Mouse (Mus musculus) small intestine, adult 2 months (tissue): ENCODE data around the gene Bpnt1. TPM values are rescaled to one million over a fixed set of nuclear protein-coding genes. Genes with fewer than 3 reads are reported as not detected.
A peak's percentile ranks its signal among the peaks of the same experiment; 100 is the strongest.

ENCODE experiments used
- H3K27ac ChIP-seq: fragments of 200-500 bp; 2 replicates; pipeline ENCODE4 v1.5.1; 2012; ENCODE audit warnings: low read depth, low read length, control low read depth, inconsistent platforms; ENCODE audit not compliant: insufficient read depth
- H3K27me3 ChIP-seq: fragments of 200-500 bp; 2 replicates; pipeline ENCODE4 v1.6.1; 2012; ENCODE audit warnings: mild to moderate bottlenecking, moderate library complexity, low read length, inconsistent platforms; ENCODE audit not compliant: control insufficient read depth, insufficient read depth
- H3K36me3 ChIP-seq: fragments of 200-500 bp; 2 replicates; pipeline ENCODE4 v1.6.1; 2012; ENCODE audit warnings: mild to moderate bottlenecking, low read length, control low read depth, inconsistent platforms; ENCODE audit not compliant: control insufficient read depth, insufficient read depth
- H3K4me1 ChIP-seq: fragments of 200-500 bp; 2 replicates; pipeline ENCODE4 v1.6.1; 2012; ENCODE audit warnings: low read length, inconsistent platforms, mixed read lengths; ENCODE audit not compliant: control insufficient read depth, insufficient read depth, insufficient read length
- H3K4me3 ChIP-seq: fragments of 200-500 bp; 2 replicates; pipeline ENCODE4 v1.5.1; 2012; ENCODE audit warnings: low read depth, mild to moderate bottlenecking, control low read depth, inconsistent platforms, low read length, moderate library complexity
- CTCF ChIP-seq: fragments of 200-500 bp; IDR thresholded peaks from 2 replicates; pipeline ENCODE4 v1.5.1; 2012; ENCODE audit warnings: low read depth, mild to moderate bottlenecking, control low read depth, inconsistent platforms, low read length, moderate library complexity, mixed read lengths; ENCODE audit not compliant: insufficient replicate concordance, insufficient read length; ENCODE audit errors: extremely low read depth
- POLR2A ChIP-seq: fragments of 200-500 bp; IDR thresholded peaks from 2 replicates; pipeline ENCODE4 v1.6.1; 2012; ENCODE audit warnings: low read depth, mild to moderate bottlenecking, control low read depth, inconsistent platforms, low read length, moderate library complexity
- WGBS: fragments of 180-500 bp; shearing (Covaris S2); methylation state at CpG from one replicate; pipeline ENCODE4 v1.1.7; 2018; 5-methylcytosine and 5-hydroxymethylcytosine counted together
- polyA plus RNA-seq: library from polyadenylated mRNA; depleted of rRNA; stranded (reverse); fragments of >200 nt; gene quantifications from 2 replicates; pipeline ENCODE4 v1.2.3, GENCODE M21; 2012

The Bpnt1 gene
- polyA plus RNA-seq, 1 experiment, result 340 TPM

GRCm38 (mm10) chr1:185292646-185293360 is 39.1 kb upstream of the Bpnt1 start:
- Histone ChIP-seq H3K4me1 (no peaks in the 10 kb centered on the region), H3K36me3 (peaks cover 44% of the 10 kb centered on the region), H3K4me3 (no peak overlapping the region), H3K27ac (no peak overlapping the region), H3K27me3 (no peaks in the 10 kb centered on the region)
- 94% methylated on average over 10 of the region's 10 CpGs for WGBS
- TF ChIP-seq CTCF, result no peak
- TF ChIP-seq POLR2A, result no peak

GRCm38 (mm10) chr1:185296850-185297249 is 35.1 kb upstream of the Bpnt1 start:
- WGBS, result 91% methylated on average over 7 of the region's 7 CpGs
- Histone ChIP-seq H3K4me3 (no peak overlapping the region), H3K36me3 (peaks cover 31% of the 10 kb centered on the region), H3K27ac (no peak overlapping the region), H3K27me3 (no peaks in the 10 kb centered on the region), H3K4me1 (no peaks in the 10 kb centered on the region)
- TF ChIP-seq CTCF (no peak), POLR2A (no peak)

GRCm38 (mm10) chr1:185298496-185298895 is 33.5 kb upstream of the Bpnt1 start:
- H3K36me3 ChIP-seq, result peaks cover 26% of the 10 kb centered on the region
- no peaks in the 10 kb centered on the region for H3K4me1 ChIP-seq
- 98% methylated on average over 8 of the region's 8 CpGs for WGBS
- no peak overlapping the region for H3K27ac ChIP-seq
- no peak for TF ChIP-seq CTCF
- no peak for TF ChIP-seq POLR2A
- no peaks in the 10 kb centered on the region for H3K27me3 ChIP-seq
- H3K4me3 ChIP-seq, result no peak overlapping the region

- H3K27ac ChIP-seq, result no peak overlapping the region
- no peak for TF ChIP-seq POLR2A
- TF ChIP-seq CTCF, result no peak
- no peaks in the 10 kb centered on the region for H3K27me3 ChIP-seq
- peaks cover 12% of the 10 kb centered on the region for H3K4me1 ChIP-seq
- WGBS, result 93% methylated on average over 6 of the region's 6 CpGs
- H3K4me3 ChIP-seq, result no peak overlapping the region
- peaks cover 13% of the 10 kb centered on the region for H3K36me3 ChIP-seq
Observed at GRCm38 (mm10) chr1:185302816-185303215, 29.1 kb upstream of the Bpnt1 start.

GRCm38 (mm10) chr1:185306836-185307235 is 25.1 kb upstream of the Bpnt1 start:
- peaks cover 22% of the 10 kb centered on the region for H3K4me1 ChIP-seq
- peak overlapping the region; percentile 99 for H3K27ac ChIP-seq
- H3K36me3 ChIP-seq, result peaks cover 13% of the 10 kb centered on the region
- TF ChIP-seq CTCF, result no peak
- no peak for TF ChIP-seq POLR2A
- no peak overlapping the region for H3K4me3 ChIP-seq
- no peaks in the 10 kb centered on the region for H3K27me3 ChIP-seq
- WGBS, result 99% methylated on average over 12 of the region's 12 CpGs

GRCm38 (mm10) chr1:185307645-185308044 is 24.3 kb upstream of the Bpnt1 start:
- peaks cover 18% of the 10 kb centered on the region for H3K36me3 ChIP-seq
- peak; percentile 71; the same call in 1 of the 2 replicates for TF ChIP-seq POLR2A
- no peak for TF ChIP-seq CTCF
- H3K27ac ChIP-seq, result peak overlapping the region; percentile 100
- H3K4me1 ChIP-seq, result peaks cover 22% of the 10 kb centered on the region
- H3K4me3 ChIP-seq, result no peak overlapping the region
- H3K27me3 ChIP-seq, result no peaks in the 10 kb centered on the region
- 45% methylated on average over 7 of the region's 7 CpGs for WGBS

GRCm38 (mm10) chr1:185308334-185308733 is 23.6 kb upstream of the Bpnt1 start:
- Histone ChIP-seq H3K27me3 (no peaks in the 10 kb centered on the region), H3K4me1 (peaks cover 22% of the 10 kb centered on the region), H3K4me3 (no peak overlapping the region), H3K27ac (peak overlapping the region; percentile 100), H3K36me3 (peaks cover 20% of the 10 kb centered on the region)
- TF ChIP-seq CTCF, result no peak
- no peak for TF ChIP-seq POLR2A
- 41% methylated on average over 2 of the region's 2 CpGs for WGBS
